Mouse (Mus musculus): ENCODE measurements around the gene Elmo1.

GRCm38 (mm10) chr13:20151302-20151978 is 61.0 kb downstream of the Elmo1 start:
- TF ChIP-seq USF1 (IDR thresholded peaks at IDR 0.05; ENCODE audit: low read depth), result no peak
- no peak for TF ChIP-seq POLR2A (IDR thresholded peaks at IDR 0.05; ENCODE audit: insufficient read length, low read depth)
- TF ChIP-seq E2F4 (IDR thresholded peaks at IDR 0.05; ENCODE audit: insufficient read depth), result no peak
- no peak for TF ChIP-seq POLR2AphosphoS2 (IDR thresholded peaks at IDR 0.05; ENCODE audit: insufficient read length, low read depth)
- no peak for TF ChIP-seq TCF12 (IDR thresholded peaks at IDR 0.05; ENCODE audit: insufficient read depth, poor library complexity, severe bottlenecking)
